Mouse (Mus musculus): ENCODE results near the gene Enpep. TPM values are rescaled to one million over a fixed set of nuclear protein-coding genes. Genes with fewer than 3 reads are reported as not detected.

The Enpep gene
- polyA plus RNA-seq, 1 experiment = 0.14 TPM

DNA sequence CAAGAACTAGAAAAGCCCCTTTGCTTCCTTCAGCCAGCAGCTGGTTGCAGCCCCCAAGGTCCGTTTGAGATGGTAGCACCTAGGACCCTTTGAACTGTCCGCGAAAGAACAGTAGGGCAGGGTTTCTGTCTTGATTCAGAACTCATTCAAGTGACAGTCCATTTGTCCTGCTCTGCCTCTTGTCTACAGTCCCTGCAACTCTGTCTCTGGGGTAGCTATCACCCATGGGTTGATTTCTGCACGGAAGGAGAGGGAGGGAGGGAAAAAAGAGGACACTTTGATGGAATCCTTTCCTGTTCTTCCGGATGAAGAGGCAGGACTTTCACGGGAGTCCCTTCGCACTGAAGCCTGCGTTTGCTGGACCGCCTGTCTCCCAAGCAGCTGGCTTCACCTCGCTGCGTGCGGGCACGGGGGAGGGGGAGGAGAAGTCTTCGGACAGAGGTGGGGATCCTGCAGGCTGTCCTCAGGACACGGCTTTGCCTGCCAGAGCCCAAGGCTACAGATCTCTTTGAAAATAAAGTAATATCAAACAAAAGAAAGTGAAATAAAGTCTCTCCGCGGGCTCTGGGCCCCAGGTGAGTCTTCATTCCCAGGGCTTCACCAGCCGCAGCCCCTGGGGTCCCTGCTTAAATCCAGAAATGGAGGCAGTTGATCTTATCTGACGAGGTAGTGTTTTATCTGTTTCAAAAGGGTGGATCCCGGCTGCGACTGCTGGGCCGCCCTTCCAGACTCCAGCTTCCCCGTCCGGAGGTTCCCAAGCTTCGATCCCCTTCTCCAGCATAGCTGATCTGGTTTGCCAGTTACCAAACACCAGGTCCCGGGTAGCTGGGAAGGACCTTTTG, 108.3 kb downstream of the Enpep start:
- H3K4me3 ChIP-seq (ENCODE audit: control insufficient read depth, low read depth, low read length) = no peak overlapping the region; the same call in 1 of the 2 replicates
- H3K4me1 ChIP-seq (ENCODE audit: control insufficient read depth, insufficient read depth, low read length) = peaks cover 6% of the 10 kb centered on the region
- H3K27me3 ChIP-seq (ENCODE audit: control insufficient read depth, insufficient read depth, low read length) = peaks cover 8% of the 10 kb centered on the region
- no peaks in the 10 kb centered on the region for H3K36me3 ChIP-seq (ENCODE audit: control insufficient read depth, insufficient read depth, low read length)
- no peak overlapping the region for H3K27ac ChIP-seq (ENCODE audit: control insufficient read depth, insufficient read depth, low read depth, low read length)
- TF ChIP-seq CTCF (IDR thresholded peaks at IDR 0.05; ENCODE audit: control insufficient read depth, insufficient read depth, insufficient replicate concordance, low read depth, low read length) = no peak
- no peak for TF ChIP-seq POLR2A (IDR thresholded peaks at IDR 0.05; ENCODE audit: control insufficient read depth, low read depth, low read length)

DNA sequence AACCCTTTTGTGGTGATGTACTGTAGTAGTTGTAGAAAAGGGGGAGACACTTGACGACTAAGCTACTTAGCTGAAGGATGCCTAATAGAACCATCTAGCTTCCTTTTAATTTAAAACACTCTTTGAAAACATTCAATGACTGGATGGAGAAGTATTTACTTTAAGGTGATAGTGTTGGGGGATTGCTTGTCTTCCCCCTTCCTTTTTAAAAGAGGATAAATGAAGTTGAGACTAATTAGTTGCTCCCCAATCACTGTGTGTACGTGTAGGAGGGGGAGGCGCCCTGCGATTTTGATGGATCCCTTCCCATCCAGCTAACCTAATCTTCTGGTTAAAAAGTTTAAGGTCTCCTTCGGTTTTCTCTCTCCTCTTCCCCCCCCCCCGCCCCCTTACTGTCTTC, 109.1 kb downstream of the Enpep start:
- no peak overlapping the region for H3K27ac ChIP-seq (ENCODE audit: control insufficient read depth, insufficient read depth, low read depth, low read length)
- H3K36me3 ChIP-seq (ENCODE audit: control insufficient read depth, insufficient read depth, low read length) = no peaks in the 10 kb centered on the region
- H3K4me1 ChIP-seq (ENCODE audit: control insufficient read depth, insufficient read depth, low read length) = peaks cover 11% of the 10 kb centered on the region
- H3K27me3 ChIP-seq (ENCODE audit: control insufficient read depth, insufficient read depth, low read length) = peaks cover 11% of the 10 kb centered on the region
- TF ChIP-seq CTCF (IDR thresholded peaks at IDR 0.05; ENCODE audit: control insufficient read depth, insufficient read depth, insufficient replicate concordance, low read depth, low read length) (no peak), POLR2A (IDR thresholded peaks at IDR 0.05; ENCODE audit: control insufficient read depth, low read depth, low read length) (no peak)
- no peak overlapping the region for H3K4me3 ChIP-seq (ENCODE audit: control insufficient read depth, low read depth, low read length)

DNA sequence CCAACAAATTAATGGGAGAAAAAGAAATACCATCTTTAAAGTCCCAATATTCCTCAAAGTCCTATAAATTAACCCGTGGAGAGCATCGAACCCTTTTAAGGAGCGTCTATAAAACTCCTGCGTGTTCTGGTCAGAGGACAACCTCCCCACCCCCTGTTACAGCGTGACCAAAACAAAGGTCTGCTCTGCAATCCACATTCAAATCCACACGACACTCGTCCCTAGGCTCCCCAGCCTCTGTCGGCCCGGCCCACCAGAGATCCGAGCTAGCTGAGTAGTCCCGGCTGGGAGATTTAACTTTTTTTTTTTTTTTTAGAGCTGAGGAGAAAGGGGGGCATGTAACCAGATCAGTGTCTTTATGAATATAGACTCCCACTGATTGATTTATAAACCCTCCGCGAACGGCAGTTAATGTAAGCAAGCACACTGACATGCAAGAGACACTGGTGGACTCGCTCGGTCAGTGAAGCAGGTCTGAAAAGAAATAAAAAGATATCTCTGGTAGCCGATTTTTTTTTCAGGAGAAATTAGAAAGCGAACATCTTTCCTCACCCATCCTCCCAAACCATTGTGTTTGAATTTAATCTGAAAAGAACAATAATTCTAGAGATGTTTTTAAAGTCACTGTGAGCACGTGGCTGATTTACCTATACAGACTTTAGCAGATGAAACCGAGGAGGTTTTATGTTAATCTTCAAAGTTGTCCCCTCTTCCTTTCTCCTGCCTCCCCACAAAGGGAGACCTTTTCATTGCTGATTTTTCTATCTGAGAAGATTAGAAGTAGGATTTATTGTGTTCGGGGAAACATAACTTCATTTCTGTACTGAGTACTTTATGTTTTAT, 109.9 kb downstream of the Enpep start:
- TF ChIP-seq CTCF (IDR thresholded peaks at IDR 0.05; ENCODE audit: control insufficient read depth, insufficient read depth, insufficient replicate concordance, low read depth, low read length) = no peak
- no peak for TF ChIP-seq POLR2A (IDR thresholded peaks at IDR 0.05; ENCODE audit: control insufficient read depth, low read depth, low read length)
- no peaks in the 10 kb centered on the region for H3K36me3 ChIP-seq (ENCODE audit: control insufficient read depth, insufficient read depth, low read length)
- H3K4me3 ChIP-seq (ENCODE audit: control insufficient read depth, low read depth, low read length) = no peak overlapping the region
- H3K4me1 ChIP-seq (ENCODE audit: control insufficient read depth, insufficient read depth, low read length) = peaks cover 15% of the 10 kb centered on the region
- peaks cover 16% of the 10 kb centered on the region for H3K27me3 ChIP-seq (ENCODE audit: control insufficient read depth, insufficient read depth, low read length)
- H3K27ac ChIP-seq (ENCODE audit: control insufficient read depth, insufficient read depth, low read depth, low read length) = no peak overlapping the region

DNA sequence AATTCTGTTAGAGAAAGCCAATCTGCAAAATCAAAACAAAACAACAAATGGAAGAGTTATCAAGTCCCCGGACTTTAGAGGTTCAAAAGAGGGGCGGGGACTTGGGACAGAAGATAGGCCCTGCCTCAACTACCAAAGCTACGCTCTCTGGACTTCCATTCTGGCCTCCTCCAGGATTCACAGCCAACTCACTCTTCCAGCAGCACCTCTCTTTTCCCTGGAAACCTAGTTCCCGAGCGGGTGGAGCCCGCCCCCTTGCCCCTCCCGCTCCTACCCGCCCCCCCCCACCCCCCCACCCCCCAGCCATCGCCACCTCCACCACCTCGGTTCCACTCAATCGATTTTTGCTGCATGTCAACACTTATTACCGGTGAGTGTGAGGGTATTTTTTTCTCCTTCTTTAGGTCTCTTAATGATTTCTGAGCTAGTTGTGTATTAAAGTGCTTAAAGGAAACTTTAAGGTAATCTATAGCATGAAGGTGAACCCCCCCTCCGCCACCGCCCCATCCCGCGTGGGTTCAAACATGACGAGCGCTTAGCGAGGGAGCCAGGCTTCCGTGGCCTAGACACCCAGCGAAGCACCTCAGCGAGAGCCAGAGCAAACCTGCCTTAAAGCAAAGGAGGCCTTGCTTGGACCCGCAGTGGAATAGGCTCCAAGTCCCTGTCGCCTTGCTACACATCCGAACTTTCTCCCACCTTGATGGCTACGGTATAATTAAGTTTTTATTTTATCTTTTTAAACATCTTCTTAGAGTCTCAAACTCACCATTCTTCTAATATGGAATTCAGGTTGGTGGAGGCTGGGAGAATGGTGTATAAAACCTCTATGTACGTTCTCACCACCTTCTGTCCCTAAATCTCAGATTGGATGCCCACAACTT, 110.9 kb downstream of the Enpep start:
- Histone ChIP-seq H3K4me1 (ENCODE audit: control insufficient read depth, insufficient read depth, low read length) (peaks cover 15% of the 10 kb centered on the region), H3K4me3 (ENCODE audit: control insufficient read depth, low read depth, low read length) (no peak overlapping the region), H3K27ac (ENCODE audit: control insufficient read depth, insufficient read depth, low read depth, low read length) (no peak overlapping the region), H3K36me3 (ENCODE audit: control insufficient read depth, insufficient read depth, low read length) (no peaks in the 10 kb centered on the region), H3K27me3 (ENCODE audit: control insufficient read depth, insufficient read depth, low read length) (peaks cover 19% of the 10 kb centered on the region)
- TF ChIP-seq CTCF (IDR thresholded peaks at IDR 0.05; ENCODE audit: control insufficient read depth, insufficient read depth, insufficient replicate concordance, low read depth, low read length) = no peak
- no peak for TF ChIP-seq POLR2A (IDR thresholded peaks at IDR 0.05; ENCODE audit: control insufficient read depth, low read depth, low read length)

DNA sequence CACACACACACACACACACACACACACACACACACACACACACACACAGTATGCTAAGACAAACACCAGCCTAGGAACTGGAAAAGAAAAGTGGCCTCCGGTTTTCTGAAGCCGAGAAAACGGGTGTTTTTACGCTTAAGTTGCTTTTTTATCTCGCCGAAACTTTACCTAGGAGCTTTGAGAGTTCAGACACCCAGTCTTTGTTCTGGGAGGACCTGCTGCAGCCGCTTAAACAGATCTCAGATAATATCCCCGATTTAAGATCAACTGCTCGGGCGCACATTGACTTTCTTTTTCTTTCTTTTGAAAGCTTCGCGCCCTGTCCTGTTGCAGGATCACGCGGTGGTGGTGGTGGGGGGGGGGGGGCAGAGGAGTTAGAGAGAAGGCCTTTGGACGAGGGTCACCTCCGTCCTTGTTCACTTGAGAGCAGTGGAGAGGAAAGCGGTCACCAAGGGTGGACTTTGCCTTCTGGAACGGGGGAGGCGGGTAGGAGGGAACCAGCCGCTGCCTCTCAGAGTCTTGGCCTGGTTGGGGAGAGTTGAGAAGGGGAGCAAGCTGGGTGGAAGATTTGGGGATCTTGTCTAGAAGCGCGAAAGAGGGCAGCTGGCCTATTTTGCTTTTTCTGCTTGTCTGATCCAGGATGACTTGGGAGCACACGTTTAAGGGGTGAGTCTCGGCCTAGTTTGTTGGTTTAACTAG, 111.7 kb downstream of the Enpep start:
- Histone ChIP-seq H3K4me3 (ENCODE audit: control insufficient read depth, low read depth, low read length) (no peak overlapping the region), H3K27ac (ENCODE audit: control insufficient read depth, insufficient read depth, low read depth, low read length) (no peak overlapping the region), H3K27me3 (ENCODE audit: control insufficient read depth, insufficient read depth, low read length) (peaks cover 24% of the 10 kb centered on the region), H3K36me3 (ENCODE audit: control insufficient read depth, insufficient read depth, low read length) (no peaks in the 10 kb centered on the region), H3K4me1 (ENCODE audit: control insufficient read depth, insufficient read depth, low read length) (peaks cover 18% of the 10 kb centered on the region)
- TF ChIP-seq CTCF (IDR thresholded peaks at IDR 0.05; ENCODE audit: control insufficient read depth, insufficient read depth, insufficient replicate concordance, low read depth, low read length) = no peak
- TF ChIP-seq POLR2A (IDR thresholded peaks at IDR 0.05; ENCODE audit: control insufficient read depth, low read depth, low read length) = no peak

DNA sequence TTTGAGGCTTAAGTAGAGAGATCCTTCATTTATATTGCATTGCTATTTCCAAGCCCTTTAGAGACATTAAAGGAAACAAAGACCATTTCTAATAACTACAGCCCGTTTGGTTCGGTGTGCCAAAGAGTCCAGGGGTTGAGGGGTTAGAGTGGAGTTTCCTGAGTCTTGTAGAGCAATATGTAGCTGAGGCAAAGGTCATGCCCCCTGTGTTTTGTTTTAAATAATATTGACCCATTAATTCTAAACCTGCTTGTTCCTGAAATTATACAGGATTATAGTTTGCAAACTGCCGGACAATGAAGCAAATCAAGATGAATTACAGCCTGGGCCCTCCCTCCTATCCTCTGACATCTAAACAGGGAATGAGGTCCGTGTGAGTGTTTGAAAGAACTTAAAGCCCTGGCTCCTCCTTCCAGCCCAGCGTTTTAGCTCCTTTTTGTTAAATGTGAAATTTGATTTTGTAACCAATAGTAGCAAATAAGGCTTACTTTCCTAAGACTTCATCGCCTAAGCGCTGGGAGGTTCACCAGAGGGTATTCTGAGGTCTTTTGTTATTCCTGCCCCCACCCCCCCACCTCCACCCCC, 112.3 kb downstream of the Enpep start:
- Histone ChIP-seq H3K4me3 (ENCODE audit: control insufficient read depth, low read depth, low read length) (no peak overlapping the region), H3K27ac (ENCODE audit: control insufficient read depth, insufficient read depth, low read depth, low read length) (no peak overlapping the region), H3K4me1 (ENCODE audit: control insufficient read depth, insufficient read depth, low read length) (peaks cover 23% of the 10 kb centered on the region), H3K36me3 (ENCODE audit: control insufficient read depth, insufficient read depth, low read length) (no peaks in the 10 kb centered on the region), H3K27me3 (ENCODE audit: control insufficient read depth, insufficient read depth, low read length) (peaks cover 30% of the 10 kb centered on the region)
- TF ChIP-seq CTCF (IDR thresholded peaks at IDR 0.05; ENCODE audit: control insufficient read depth, insufficient read depth, insufficient replicate concordance, low read depth, low read length) = no peak
- no peak for TF ChIP-seq POLR2A (IDR thresholded peaks at IDR 0.05; ENCODE audit: control insufficient read depth, low read depth, low read length)

Other genes starting within 250 kb of the Enpep start
- 6.1 and 6.6 TPM in 2 replicates for gene Pitx2, start 132.8 kb downstream of the Enpep start, polyA plus RNA-seq (2012; rRNA removed)
- gene Elovl6, start 199.6 kb upstream of the Enpep start, polyA plus RNA-seq (2012; rRNA removed) = 13.3 and 14.0 TPM in 2 replicates